Mouse (Mus musculus): Measurements from ENCODE around the gene Phf21a.

DNA sequence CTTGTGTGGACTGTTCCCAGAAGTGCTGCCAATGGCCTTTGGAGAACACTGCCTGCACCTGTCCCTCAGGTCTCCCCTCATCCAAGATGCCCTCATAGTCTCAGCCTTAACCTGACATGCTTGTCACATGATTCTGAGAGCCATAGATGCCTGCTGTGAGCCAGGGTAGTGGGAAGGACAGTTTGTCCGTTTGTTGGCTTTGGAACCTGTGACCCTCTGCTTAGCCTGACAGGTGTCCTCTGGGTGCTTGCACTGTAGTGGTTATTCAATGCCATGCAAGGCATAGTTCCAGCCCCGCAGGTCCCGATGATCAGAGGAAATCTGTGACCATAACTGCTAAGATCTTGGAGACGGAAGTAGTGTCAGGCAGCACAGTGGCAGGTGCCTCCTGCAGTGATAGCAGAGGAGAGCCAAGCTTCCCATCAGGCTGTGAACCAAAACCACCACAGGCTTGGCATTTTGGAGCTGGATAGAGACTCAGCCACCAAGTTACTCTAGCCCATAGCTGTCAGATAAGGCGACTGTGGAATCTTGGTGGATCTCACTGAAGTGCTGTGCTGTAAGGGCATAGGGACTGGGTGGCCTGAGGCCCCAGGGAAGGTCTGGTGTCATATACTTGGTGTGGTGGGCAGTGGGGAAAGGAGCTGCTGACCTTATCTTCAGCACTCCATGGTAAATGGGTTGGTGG, 289.1 kb downstream of the Phf21a start, which contains the start of gene 1700029I15Rik:
- TF ChIP-seq CTCF (IDR thresholded peaks at IDR 0.05; ENCODE audit: insufficient read depth, low read depth, low read length) (no peak), POLR2A (IDR thresholded peaks at IDR 0.05; ENCODE audit: insufficient read depth, low read depth, low read length) (no peak)
